Mouse (Mus musculus) common myeloid progenitor, adult 5-6 weeks (primary cell): ENCODE measurements around the gene Mccc1. TPM values are rescaled to one million over a fixed set of nuclear protein-coding genes. Genes with fewer than 3 reads are reported as not detected.

Experiments
- ATAC-seq: replicated peaks from 2 replicates; pipeline ENCODE4 v1.8.0; 2016; ENCODE audit warnings: low read depth, mild to moderate bottlenecking, moderate TSS enrichment, inconsistent platforms; ENCODE audit not compliant: poor library complexity, severe bottlenecking
- total RNA-seq: library from RNA; stranded (forward); fragments of 200-1000, 187-1606 nt; gene quantifications from 2 replicates; pipeline ENCODE4 v1.2.3, GENCODE M21; 2017

The Mccc1 gene
- total RNA-seq, 1 experiment from 2014 or later: 13.0 TPM

DNA sequence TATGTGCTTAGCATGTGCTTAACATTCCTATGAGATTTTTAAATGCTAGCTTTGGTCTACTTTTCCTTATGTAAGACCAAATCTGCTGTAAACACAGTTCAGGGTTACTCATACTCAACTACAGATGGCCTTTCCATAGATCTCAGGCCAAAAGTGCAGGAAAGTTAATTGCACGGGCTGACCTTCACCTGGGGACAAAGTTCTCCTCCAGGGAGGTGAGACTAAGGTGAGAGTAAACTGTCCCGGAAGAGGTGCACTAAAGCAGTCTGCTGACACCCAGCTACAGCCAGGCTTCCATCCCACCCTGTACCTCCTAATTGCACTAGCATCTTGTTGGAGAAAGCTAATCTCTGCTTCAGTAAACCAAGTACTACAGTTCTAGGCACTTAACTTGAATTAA is 74.6 kb downstream of the Mccc1 start:
- no peak for ATAC-seq

DNA sequence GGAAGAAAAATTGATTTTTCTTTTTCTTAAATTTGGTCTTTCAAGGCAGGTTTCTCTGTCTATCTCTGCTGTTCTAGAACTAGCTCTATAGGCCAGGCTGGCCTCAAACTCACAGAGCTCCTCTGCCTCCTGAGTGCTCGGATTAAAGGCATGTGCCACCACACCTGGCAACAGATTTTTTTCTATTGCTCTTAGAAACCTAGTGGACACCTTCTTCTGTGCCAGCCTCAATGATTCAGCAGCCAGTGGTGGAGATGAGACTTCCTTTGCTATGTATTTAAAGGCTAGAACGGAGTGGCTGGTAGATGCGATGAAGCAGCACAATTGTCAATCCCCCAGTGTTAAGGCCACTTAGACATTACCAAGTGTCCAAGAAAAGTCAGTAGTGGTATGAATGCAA is 76.5 kb downstream of the Mccc1 start:
- ATAC-seq: no peak

DNA sequence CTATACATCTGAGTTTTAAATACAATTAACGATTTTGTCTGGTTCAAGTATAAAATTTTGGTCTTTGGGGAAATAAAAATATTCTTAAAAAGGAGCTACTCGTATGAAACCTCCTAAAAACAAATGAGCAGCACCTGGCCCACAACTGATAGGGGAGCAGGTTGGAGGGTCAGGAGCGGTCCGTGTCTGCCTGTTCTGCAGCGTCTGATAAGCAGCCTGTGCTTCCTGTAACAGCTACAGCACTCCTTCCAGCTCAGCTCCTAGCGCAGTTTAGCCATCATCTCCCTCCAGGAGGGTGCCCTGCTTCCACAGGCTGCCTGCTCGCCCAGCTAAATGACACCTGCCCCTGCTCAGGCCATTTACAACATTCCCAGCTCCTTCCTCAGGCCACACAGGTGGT is 77.0 kb downstream of the Mccc1 start:
- ATAC-seq: peak; percentile 93

DNA sequence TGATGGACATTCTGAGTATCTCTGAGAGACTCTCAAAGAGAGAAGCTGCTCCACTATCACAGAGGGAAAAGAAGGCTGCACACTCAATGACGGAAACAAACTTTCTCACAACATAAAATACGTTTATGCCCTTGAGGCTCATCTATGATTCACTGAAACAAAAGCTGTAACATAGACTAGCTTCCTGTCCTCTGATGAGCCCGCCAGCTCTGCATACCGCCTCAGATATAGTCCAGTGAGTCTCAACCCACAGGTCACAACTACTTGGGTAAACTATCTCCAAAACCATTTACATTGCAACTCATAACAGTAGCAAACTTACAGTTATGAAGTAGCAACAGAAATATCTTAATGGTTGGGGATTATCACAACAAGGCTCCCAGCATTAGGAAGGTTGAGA is 78.0 kb downstream of the Mccc1 start:
- ATAC-seq: no peak

DNA sequence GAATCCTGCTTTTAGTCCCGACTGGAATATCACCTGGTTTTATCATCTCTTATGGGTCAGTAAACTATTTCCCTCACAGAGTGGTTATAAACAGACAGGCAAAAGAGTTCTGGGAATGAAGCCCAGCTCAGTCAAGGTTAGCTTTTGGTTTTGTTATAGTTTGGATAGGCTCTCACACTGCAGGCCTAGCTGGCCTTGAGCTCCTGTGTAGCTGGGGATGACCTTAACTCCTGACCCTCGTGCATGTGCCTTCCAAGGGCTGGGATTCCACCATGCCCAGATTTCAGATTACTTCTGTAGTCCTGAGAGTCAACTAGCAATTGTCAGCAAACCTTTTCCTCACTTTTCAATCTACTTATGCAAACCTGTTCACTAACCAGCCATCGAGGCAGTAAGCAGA is 82.2 kb downstream of the Mccc1 start:
- ATAC-seq: no peak

Other genes starting within 250 kb of the Mccc1 start
- 122 and 158 TPM in 2 replicates for gene Atp11b, start 246.6 kb downstream of the Mccc1 start, total RNA-seq
- 226 and 326 TPM in 2 replicates for gene Dcun1d1, start 63.2 kb downstream of the Mccc1 start, total RNA-seq
- not detected in 2 replicates for gene Ccdc144b, start 52.9 kb upstream of the Mccc1 start, total RNA-seq
- 24.5 and 33.6 TPM in 2 replicates for gene Acad9, start 65.3 kb upstream of the Mccc1 start, total RNA-seq
- gene D3Ertd254e, start 150.3 kb upstream of the Mccc1 start, total RNA-seq: 5.3 and 6.9 TPM in 2 replicates
- gene Qrfpr, start 221.6 kb upstream of the Mccc1 start, total RNA-seq: not detected in 2 replicates